Mouse (Mus musculus): Measurements from ENCODE around the gene 6820408C15Rik. TPM values are rescaled to one million over a fixed set of nuclear protein-coding genes. Genes with fewer than 3 reads are reported as not detected.

6820408C15Rik gene
- total RNA-seq, 2 experiments from 2014 or later, result 2.4 to 3.0 TPM

- TF ChIP-seq CTCF (IDR thresholded peaks at IDR 0.05), result no peak
- DNase-seq (ENCODE audit: extremely low spot score in 1 of 2, low spot score in 2 of 2), result no peak
- intact Hi-C loops (cut with DNase I), result no loop called here
- no peak overlapping the region for H3K27ac ChIP-seq
- no peak overlapping the region for H3K4me3 ChIP-seq
Observed at GRCm38 (mm10) chr2:152439833-152440232, 24.4 kb downstream of the 6820408C15Rik start.

- no peak for TF ChIP-seq CTCF (IDR thresholded peaks at IDR 0.05)
- no peak overlapping the region for H3K4me3 ChIP-seq
- intact Hi-C loops (cut with DNase I), result no loop called here
- DNase-seq (ENCODE audit: extremely low spot score in 1 of 2, low spot score in 2 of 2), result no peak
- no peak overlapping the region for H3K27ac ChIP-seq
Observed at GRCm38 (mm10) chr2:152442322-152442721, 26.9 kb downstream of the 6820408C15Rik start.

- DNase-seq (ENCODE audit: extremely low spot score in 1 of 2, low spot score in 2 of 2), result no peak
- Histone ChIP-seq H3K27ac (no peak overlapping the region), H3K4me3 (no peak overlapping the region)
- intact Hi-C loops (cut with DNase I), result no loop called here
- no peak for TF ChIP-seq CTCF (IDR thresholded peaks at IDR 0.05)
Observed at GRCm38 (mm10) chr2:152443281-152443680, 27.9 kb downstream of the 6820408C15Rik start.

GRCm38 (mm10) chr2:152446642-152447041 lies 31.3 kb downstream of the 6820408C15Rik start:
- H3K4me3 ChIP-seq, result no peak overlapping the region
- TF ChIP-seq CTCF (IDR thresholded peaks at IDR 0.05), result no peak
- H3K27ac ChIP-seq, result no peak overlapping the region
- intact Hi-C loops (cut with DNase I), result no loop called here
- DNase-seq (ENCODE audit: extremely low spot score in 1 of 2, low spot score in 2 of 2), result no peak

GRCm38 (mm10) chr2:152447461-152447860 lies 32.1 kb downstream of the 6820408C15Rik start:
- Histone ChIP-seq H3K4me3 (no peak overlapping the region), H3K27ac (no peak overlapping the region)
- no peak for DNase-seq (ENCODE audit: extremely low spot score in 1 of 2, low spot score in 2 of 2)
- intact Hi-C loops (cut with DNase I), result no loop called here
- no peak for TF ChIP-seq CTCF (IDR thresholded peaks at IDR 0.05)

GRCm38 (mm10) chr2:152450241-152450640 lies 34.9 kb downstream of the 6820408C15Rik start:
- DNase-seq (ENCODE audit: extremely low spot score in 1 of 2, low spot score in 2 of 2), result peak; percentile 50 to 77
- H3K4me3 ChIP-seq, result no peak overlapping the region
- intact Hi-C loops (cut with DNase I), result no loop called here
- TF ChIP-seq CTCF (IDR thresholded peaks at IDR 0.05), result peak; percentile 64
- H3K27ac ChIP-seq, result no peak overlapping the region

- H3K27ac ChIP-seq, result no peak overlapping the region
- DNase-seq (ENCODE audit: extremely low spot score in 1 of 2, low spot score in 2 of 2), result no peak
- H3K4me3 ChIP-seq, result no peak overlapping the region
- TF ChIP-seq CTCF (IDR thresholded peaks at IDR 0.05), result no peak
- intact Hi-C loops (cut with DNase I), result no loop called here
Observed at GRCm38 (mm10) chr2:152452101-152452781, 36.9 kb downstream of the 6820408C15Rik start.

GRCm38 (mm10) chr2:152459241-152459640 lies 43.9 kb downstream of the 6820408C15Rik start:
- intact Hi-C loops (cut with DNase I), result no loop called here

GRCm38 (mm10) chr2:152464570-152465150 lies 49.3 kb downstream of the 6820408C15Rik start, which contains the start of gene Defb23:
Defb23 (minus strand) TSS chr2:152464620.
- TF ChIP-seq CTCF (IDR thresholded peaks at IDR 0.05), result peak; percentile 12; the same call in 1 of the 2 replicates
- no peak within 1 kb of the TSS for H3K4me3 ChIP-seq
- DNase-seq (ENCODE audit: extremely low spot score in 1 of 2, low spot score in 2 of 2), result no peak
- H3K27ac ChIP-seq, result no peak within 1 kb of the TSS
- intact Hi-C loops (cut with DNase I), result no loop called here

More at GRCm38 (mm10) chr2:152459241-152459640, 43.9 kb downstream of the 6820408C15Rik start:
- H3K4me3 ChIP-seq, result no peak overlapping the region
- DNase-seq (ENCODE audit: extremely low spot score in 1 of 2, low spot score in 2 of 2), result no peak
- TF ChIP-seq CTCF (IDR thresholded peaks at IDR 0.05), result no peak
- H3K27ac ChIP-seq, result no peak overlapping the region

GRCm38 (mm10) chr2:152470973-152471372 lies 55.6 kb downstream of the 6820408C15Rik start:
- Histone ChIP-seq H3K27ac (no peak overlapping the region), H3K4me3 (no peak overlapping the region)
- DNase-seq (ENCODE audit: extremely low spot score in 1 of 2, low spot score in 2 of 2), result peak; percentile 30 to 46
- intact Hi-C loops (cut with DNase I), result loop anchor here (1.0 kb wide), 1 partner anchor 73 kb away; no protein-coding TSS in a partner anchor
- peak; percentile 91 for TF ChIP-seq CTCF (IDR thresholded peaks at IDR 0.05)

- peak; percentile 42 for TF ChIP-seq CTCF (IDR thresholded peaks at IDR 0.05)
- H3K4me3 ChIP-seq, result no peak overlapping the region
- no peak overlapping the region for H3K27ac ChIP-seq
- no peak for DNase-seq (ENCODE audit: extremely low spot score in 1 of 2, low spot score in 2 of 2)
- intact Hi-C loops (cut with DNase I), result no loop called here
Observed at GRCm38 (mm10) chr2:152472434-152472833, 57.0 kb downstream of the 6820408C15Rik start.

- no peak within 1 kb of the TSS for H3K27ac ChIP-seq
- intact Hi-C loops (cut with DNase I), result no loop called here
Observed at GRCm38 (mm10) chr2:152476763-152477162, 61.4 kb downstream of the 6820408C15Rik start, which contains the start of gene Defb20. Defb20 (plus strand) TSS chr2:152477063.

More at GRCm38 (mm10) chr2:152476763-152477162, 61.4 kb downstream of the 6820408C15Rik start, which contains the start of gene Defb20:
- H3K4me3 ChIP-seq, result no peak within 1 kb of the TSS
- DNase-seq (ENCODE audit: extremely low spot score in 1 of 2, low spot score in 2 of 2), result no peak
- no peak for TF ChIP-seq CTCF (IDR thresholded peaks at IDR 0.05)

Data from left cerebral cortex, adult 2 months (tissue).